Mouse (Mus musculus) kidney, adult 9 months (tissue): ENCODE data around the gene Chd4.

Experiments used
- DNase-seq: peaks from one replicate; pipeline ENCODE4 v3.0.0; 2022

Chd4 gene

DNA sequence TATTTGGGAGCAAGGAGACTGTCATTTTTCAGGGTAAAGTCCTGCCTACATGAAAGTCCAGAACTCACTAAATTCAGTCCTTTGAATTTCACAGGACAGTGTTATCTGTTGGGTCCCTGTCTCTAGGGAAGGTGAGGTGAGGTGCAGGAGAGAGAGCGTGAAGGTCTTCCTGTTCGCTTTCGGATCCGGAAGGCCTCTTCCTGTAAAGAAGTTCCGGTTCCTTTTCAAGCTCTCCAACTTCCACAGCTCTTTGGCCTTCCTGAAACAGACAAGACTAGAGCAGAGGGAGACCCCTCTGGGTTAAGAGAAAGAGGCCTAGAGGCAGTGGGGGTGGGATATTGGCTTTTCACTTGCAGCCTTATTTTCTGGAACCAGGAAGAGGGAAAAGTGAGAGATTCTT lies 3.4 kb upstream of the Chd4 start:
- DNase-seq: no peak

DNA sequence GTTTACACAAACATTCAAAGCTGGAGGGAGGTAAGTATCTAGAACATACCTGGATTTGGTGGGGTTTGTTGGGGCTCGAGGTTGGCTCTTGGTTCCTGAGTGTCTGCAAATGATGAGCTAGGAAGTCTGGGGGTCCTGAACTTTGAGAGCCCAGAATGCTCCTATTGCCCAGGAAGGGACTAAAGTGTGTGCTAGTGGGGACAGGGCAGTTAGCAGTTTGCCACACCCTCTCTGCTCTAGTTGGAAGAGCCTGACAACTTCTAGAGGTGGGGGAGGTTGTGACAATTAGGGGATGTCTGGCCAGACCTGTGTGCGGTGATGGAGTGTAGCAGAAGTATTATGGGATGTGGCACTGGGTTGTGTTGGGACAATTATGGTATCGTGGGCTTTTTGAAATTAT lies 938 bp upstream of the Chd4 start:
- DNase-seq: no peak

DNA sequence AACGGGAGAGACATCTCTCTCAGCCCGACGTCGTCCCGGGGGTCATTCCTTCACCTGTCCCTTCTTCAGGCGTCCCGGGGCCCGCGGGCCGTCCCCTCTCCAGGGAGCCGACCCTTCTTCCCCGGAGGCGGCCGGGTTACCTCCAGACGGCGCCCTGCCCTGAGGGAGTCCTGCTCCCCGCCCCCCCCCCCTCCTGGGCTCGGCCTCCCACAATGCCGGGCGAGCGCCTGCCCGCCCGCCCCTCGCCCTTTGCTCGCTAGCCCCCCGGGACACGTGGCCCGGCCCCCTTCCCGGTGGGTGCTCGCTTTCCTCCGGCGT lies 457 bp downstream of the Chd4 start:
- no peak for DNase-seq

DNA sequence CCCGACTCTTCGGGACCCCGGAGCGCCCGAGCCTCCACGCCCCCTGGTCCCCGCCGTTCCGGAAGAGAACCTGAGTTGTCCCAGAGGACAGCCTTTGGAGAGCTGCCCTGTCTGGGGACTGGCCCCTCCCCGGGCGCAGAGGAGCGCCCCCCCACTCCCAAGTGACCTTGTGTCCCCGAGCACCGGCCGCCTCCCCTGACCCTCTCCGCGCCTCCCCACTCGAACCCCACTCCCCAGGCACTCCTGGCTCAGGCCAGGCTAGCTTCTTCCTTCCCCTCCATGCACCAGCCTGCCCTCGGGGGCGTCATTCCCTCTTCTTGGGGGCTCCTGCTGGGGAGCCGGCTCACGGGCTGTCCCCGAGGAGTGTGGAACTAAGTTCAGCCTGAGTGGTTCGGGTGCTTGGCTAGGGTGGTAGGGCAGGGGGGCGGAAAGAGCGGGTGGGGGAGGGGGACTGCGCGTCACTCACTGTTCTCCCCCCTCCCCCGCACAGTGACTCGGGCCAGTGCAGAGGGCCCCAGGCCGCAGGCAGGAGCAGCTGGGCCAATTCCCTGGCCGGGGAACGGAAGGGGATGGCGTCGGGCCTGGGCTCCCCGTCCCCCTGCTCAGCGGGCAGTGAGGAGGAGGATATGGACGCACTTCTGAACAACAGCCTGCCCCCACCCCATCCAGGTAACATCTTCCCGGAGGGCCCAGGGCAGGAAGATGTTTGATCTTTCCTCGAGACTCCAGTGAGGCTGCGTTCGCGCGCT lies 990 bp downstream of the Chd4 start:
- peak; percentile 73 for DNase-seq

DNA sequence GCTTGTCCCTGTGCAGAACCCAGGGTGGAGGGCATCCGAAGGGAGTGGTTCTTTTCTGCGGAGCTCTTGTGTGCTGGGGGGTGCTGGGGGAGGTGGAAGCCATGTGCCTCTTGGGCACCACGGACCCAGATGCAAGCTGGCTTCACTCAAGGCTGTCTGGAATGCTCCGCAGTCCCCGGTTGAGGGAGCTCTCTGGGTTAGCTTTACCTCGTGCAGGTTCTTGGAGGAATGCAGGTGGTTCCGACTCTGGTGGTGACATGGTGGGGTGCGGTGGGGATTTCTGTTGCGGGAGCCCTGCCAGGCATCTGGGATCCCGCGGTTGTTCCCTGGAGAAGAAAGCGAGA lies 1.5 kb downstream of the Chd4 start:
- DNase-seq: no peak

DNA sequence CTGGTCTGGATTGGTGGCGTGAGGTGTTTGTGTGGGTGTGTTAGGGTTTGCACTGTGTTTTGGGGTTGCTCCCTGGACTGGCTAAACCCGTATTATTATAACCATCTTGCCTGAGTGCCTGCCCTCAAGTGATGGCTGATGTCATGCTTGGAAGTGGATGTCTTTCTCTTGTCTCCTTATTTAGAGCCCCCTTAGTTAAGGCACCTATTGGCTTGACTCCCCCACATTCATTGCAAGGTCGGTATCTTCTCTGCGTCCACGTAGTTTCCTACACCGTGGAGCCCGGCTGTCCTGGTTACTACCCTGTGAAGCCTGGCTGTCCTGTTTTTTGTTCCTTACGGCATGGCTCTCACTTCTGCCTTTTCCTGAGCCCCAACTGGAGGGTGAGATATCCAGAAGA lies 2.2 kb downstream of the Chd4 start:
- DNase-seq: no peak

DNA sequence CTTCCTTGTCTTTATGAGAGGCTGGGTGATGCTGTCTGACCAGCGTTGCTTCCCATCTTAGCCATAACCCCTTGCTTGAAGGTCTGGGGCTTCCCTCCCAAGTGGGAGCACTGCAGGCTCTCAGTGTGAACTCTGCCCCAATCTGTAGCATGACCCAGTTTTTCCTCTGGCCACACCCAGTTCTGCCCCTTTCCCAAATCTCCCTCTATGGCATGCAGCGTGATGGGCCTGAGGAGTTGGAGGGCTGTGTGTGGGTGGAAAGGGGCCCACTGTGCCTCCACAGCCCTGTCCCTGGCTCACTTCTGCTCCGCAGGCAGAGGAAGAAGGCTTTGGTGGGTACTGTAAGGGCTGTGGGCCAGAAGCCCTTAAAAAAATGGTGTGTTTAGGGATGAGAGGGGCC lies 2.7 kb downstream of the Chd4 start:
- DNase-seq: no peak

DNA sequence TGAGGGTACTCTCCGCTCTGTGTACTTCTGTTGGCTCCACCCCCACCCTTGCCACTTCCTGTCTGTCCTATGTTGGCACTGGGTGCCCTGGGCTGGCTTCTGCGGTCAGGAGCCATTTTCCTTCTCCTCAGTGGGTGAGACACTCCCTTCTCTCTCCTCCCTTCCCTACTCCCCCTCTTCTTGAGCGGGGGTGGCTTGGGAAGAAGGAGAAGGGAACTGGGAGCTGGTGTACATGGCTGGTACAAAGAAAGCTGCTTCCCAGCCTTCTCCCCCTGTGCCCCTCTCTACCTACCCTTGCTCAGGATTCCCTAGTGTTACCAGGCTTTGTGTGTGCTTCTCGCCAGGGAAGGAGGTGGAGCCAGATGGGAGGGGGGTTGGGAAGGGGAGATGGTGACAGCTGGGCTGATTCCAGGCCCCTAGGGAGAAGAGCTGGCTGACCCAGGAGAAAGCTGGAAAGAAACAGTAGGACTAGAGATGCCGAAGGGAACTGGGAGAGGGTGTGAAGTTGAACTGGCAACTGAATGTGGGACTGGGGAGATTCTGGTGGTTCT lies 3.7 kb downstream of the Chd4 start:
- DNase-seq: no peak

DNA sequence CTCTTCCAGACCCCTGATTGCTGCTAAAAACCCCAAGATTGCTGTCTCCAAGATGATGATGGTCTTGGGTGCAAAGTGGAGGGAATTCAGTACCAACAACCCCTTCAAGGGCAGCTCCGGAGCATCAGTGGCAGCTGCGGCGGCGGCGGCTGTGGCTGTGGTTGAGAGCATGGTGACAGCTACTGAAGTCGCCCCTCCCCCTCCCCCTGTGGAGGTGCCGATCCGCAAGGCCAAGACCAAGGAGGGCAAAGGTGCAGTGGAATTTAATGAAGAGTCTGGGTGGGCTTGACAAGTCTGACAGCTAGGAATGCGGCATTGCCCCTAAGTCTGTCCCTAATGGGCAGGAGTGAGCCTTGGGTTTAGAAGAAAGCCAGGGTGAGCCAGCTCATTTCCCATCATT lies 5.7 kb downstream of the Chd4 start:
- no peak for DNase-seq

DNA sequence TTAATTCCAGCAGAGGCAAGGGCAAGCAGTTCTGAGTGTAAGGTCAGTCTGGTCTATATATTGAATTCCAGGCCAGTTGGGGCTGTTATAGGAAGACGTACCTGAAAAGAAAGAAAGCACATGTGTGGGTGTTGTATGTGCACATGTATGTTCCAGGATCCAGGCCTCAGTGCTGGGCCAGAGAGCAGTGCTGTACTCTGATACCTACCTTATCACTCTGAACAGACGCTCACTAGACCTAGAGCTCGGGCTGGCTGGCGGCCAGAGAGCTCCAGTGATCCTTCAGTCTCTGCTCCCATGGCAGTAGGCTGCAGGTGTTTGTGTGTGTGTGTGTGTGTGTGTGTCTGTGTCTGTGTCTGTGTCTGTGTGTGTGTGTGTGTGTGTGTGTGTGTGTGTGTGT lies 8.4 kb downstream of the Chd4 start:
- no peak for DNase-seq

DNA sequence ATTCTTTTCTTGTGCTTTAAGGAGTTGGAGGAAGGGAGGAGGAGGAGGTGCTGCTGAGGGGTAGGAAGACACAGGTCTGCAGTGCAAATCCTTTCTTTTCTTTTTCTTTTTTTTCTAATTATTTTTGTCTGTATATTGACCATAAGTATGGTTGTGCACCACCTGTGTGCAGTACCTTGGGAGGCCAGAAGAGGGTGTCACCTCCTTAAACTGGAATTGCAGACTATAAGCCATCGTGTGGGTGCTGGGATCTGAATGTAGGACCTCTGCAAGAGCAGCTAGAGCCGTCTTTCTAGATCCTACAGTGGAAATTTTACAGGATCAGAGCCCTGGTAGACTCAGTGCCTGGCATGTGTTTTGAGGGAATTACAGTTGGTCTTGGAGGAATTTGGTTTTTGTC lies 11.9 kb downstream of the Chd4 start:
- DNase-seq: no peak

DNA sequence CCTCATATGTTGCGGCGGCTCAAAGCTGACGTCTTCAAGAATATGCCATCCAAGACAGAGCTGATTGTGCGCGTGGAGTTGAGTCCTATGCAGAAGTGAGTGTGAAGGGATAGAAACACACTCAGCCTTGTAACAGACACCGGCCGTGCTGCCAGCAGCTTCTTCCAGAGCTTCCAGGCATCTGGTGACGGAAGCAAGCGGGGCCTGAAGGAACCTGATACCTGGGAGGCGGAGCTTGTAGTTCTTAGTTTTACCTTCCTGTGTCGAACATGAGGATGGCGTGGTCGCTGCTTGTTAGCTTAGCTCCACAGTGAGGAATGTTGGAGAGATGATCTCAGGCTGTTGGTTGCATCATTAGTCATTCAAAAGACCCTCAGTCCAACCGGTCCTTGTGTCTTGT lies 13.6 kb downstream of the Chd4 start:
- DNase-seq: no peak

DNA sequence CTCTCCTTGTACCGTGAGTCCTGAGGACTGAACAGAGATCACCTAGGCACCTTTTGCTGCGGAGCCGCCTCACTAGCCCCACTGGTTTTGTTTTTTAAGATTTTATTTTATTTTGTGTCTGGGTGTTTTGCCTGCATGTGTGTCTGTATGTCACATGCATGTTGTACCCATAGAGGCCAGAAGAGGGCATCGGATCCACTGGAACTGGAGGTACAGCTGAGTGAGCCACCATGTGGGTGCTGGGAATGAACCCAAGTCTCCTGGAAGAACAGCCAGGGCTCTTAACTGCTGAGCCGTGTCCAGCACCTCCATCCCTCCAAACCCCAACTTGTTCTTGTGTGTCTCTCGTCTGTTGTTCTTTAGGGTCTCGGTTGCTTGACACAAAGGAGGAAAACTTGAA lies 15.1 kb downstream of the Chd4 start:
- DNase-seq: peak; percentile 60

DNA sequence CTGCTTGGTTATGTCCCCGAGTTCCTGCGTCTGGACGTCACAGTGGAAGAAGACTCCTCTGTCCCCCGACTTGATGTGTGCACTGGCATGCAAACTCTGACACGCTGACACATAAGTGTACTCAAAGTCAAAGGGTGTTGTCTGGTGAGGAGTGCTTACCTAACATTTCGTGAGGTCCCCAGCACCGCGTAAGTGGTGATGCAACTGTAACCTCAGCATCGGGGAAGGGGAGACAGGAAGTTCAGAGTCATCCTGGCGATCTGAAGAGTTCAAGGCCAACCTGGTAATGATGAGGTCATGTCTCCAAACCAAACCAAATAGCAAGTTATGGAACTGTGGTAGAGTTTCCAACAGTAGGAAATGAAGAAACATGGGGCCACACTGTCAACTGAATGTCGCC lies 16.8 kb downstream of the Chd4 start:
- DNase-seq: no peak

DNA sequence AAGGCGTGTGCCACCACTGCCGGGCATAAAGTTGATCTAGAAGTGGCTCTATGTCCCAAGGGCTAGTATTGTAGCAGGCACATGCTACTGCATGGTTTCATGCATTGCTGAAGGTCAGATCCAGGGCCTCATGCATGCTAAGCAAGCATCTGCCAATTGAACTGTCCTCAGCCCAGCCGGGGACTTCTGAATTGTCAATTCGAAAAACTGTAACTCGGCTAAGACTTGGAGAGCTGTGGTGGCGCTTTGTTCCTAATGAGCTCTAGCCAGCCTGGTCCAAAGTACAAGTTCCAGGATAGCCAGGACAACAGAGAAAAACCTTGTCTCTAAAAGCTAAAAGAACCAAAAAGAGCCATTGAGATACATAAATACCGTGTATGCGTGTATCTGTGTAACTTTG lies 23.6 kb downstream of the Chd4 start:
- DNase-seq: peak; percentile 74

DNA sequence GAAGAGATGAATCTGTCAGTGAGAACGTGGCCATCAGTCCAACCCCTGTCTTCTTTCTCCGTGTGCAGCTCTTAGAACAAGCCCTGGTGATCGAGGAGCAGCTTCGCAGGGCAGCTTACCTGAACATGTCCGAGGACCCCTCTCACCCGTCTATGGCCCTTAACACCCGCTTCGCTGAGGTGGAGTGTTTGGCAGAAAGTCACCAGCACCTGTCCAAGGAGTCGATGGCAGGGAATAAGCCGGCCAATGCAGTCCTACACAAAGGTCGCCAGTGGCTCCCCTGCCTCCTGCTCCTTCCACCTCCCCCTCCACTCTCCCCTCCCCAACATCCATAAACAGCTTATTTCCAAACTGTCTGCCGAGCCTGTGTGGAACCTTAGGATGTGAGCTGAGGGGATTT lies 32.9 kb downstream of the Chd4 start:
- DNase-seq: no peak

DNA sequence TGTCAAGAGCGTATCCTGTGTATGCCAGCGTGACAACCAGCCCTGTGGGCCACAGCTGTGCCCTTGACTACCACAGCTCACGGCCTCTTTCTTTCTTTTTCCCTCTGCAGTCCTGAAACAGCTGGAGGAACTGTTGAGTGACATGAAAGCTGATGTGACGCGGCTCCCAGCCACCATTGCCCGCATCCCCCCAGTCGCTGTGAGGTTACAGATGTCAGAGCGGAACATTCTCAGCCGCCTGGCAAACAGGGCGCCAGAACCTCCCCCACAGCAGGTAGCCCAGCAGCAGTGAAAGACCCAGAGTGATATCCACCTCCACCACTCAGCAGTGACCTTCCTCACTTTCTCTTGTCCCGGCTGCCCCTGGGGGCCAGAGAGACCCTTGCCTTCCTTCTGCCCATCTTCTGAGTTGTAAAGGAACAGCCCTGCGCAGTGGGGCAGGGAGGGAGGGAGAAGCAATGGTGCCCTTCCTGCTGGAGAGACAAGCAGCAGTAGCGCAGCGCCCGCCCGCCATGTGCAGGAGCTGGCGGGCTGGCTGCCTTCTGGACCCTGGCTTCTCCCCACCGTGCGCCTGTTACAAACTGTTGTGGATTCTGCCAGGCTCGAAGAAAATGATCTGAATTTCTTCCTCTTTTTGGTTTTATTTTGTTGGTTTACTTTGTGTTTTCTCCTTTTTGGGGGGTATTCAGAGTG lies 34.1 kb downstream of the Chd4 start:
- DNase-seq: no peak

DNA sequence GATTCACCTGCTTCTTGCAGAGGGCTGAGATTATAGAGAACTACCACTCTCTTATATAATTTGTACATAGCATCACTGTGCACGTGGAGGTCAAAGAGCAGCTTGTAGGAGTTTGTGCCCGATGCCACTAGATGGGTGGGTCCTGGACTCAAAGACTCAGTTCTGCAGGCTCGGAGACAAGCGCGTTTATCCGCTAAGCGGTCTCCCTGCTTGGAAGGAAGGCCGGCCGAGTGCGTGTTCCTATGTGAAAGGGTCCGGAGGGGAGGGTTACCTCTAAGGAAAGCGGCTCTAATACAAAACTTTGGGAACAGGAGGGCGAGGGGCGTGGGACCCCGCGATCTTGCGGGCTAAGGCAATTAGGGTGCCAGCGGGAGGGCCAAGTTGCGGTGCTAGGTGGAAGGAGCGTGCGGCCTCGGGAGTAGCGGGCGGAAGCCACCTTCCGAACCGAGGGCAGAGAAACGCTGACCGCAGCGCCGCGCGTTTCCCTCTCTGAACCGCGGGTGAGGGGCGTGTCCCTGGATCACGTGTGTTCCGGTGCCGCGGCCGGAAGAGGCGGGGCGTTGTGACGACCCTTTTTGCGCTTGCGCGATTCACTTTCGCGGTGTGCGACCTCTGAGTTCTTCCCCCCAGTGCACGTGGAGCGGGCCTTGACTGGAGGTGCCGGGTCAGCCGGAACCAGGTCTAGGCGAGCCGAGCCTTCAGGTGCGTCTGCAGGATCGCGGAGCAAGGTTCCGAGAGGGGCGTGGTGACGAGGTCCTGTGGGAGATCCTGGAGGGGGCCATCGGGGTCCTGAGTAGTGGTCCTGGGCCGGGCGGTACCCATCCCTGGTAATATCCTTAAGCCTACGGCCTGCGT lies 35.7 kb downstream of the Chd4 start, which contains the start of gene Nop2:
TSS of gene Nop2 (plus strand) at position 608 of the 855 bp plus-strand sequence.
- peak; percentile 90 for DNase-seq

DNA sequence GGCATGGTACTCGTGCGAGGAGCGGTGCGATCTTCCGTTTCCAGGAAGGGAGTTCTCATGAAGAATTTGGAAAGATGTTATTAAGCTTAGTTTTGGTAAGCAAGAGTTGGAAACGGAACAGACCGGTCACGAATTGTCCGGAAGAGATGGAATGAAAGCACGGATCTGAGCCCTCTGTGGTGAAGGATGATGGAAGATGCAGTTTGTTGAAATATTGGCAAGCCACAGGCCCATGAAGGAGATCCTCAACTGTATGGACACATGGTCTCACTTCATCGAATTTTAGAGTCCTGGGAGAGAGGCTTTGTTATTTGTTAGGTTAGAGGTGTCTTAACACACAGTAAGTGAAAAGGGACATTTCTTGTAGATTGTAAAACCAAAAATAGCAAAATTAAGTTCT lies 36.7 kb downstream of the Chd4 start:
- DNase-seq: no peak

DNA sequence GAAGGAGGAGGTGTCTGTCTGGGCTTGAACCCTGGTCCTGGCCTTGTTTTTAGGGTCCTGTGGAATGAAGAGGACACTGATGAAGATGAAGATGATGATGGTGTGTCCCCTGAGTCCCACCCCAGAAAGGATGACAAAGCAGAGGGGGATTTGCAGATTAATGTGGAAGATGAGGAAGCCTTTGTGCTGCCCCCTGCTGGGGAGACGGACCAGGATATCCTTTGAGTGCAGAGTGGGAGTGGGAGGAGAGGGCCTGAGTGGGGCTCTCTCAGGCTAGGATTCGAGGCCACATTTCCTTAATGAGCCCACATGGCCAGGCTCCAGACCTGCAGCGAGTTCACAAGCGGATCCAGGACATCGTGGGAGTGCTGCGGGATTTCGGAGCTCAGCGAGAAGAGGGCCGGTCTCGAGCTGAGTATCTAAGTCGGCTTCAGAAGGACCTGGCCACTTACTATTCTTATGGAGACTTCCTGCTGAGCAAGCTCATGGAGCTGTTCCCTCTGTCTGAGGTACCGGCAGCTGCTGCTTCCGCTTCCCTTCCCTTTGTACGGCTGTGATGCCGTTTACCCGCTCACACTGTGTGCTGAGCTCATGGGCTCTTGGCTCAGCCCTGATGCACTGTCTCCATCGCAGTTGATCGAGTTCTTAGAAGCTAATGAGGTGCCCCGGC lies 41.4 kb downstream of the Chd4 start:
- DNase-seq: peak; percentile 42

DNA sequence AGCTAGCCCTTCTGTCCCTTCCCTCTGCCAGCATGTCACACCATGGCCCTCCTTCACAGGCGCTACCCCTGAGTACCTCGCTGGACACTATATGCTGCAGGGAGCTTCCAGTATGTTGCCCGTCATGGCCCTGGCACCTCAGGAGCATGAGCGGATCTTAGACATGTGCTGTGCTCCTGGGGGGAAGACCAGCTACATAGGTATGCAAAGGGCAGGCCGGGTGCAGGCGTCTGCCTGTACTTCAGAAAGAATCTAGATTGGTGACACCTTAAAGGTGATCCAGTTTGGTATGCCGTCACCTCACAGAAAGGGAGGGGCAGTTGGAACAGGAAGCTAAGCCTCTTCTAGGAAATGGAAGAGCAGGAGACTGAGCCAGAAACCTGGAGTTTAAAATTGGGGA lies 44.0 kb downstream of the Chd4 start:
- no peak for DNase-seq

DNA sequence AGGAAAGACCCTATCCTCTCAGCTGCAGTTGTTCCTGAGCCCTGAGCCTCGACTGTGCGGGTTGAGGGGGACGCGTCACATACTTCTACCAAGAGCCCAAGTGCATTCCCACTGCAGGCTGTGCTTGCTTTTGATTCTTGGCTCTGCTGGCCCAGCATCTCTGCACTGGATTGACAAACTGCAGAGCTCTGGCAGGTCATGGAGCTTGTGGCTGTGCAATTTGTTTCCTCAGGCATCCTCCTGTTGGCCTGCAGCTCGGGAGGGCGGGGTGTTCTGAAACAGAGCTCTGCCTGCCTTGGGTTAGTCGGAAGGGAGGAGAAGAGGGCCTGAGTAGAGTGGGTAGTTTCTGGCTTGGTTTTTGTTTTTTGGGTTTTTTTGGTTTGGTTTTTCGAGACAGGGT lies 46.7 kb downstream of the Chd4 start:
- no peak for DNase-seq

DNA sequence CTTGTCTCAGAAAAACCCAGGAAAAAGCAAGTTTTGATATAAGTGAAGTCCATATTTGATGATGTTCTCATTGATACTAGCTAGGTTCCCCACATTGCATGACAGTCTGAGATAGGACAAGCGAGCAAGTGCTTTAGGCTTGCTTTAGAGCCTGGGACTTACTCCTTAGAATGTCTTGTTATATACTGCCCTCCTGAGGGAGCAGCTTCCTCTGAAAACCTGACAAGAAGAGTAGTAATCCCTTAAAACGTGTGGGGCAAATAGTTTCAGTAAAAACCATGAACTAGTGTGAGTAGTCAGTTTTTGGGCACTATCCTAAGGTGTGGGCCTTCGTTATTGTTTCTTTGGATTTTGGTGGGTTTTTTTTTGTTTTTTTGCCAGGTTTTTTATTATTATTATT lies 47.3 kb downstream of the Chd4 start:
- DNase-seq: no peak
